Mouse (Mus musculus) CH12.LX (cell line): ENCODE results near the gene Sult6b2.

Experiments used
- CTCF ChIP-seq, 2 experiments: IDR thresholded peaks in 1 of 2; conservative IDR thresholded peaks in 1 of 2; 2 replicates each; pipeline ENCODE4 v1.5.1; 2011 to 2012; ENCODE audit warnings: low read depth in 2 of 2, low read length in 2 of 2, improper control_type of control experiment in 1 of 2, inconsistent platforms in 1 of 2, mild to moderate bottlenecking in 1 of 2, moderate library complexity in 1 of 2
- MAFK ChIP-seq: IDR thresholded peaks from 2 replicates; pipeline ENCODE4 v1.6.1; 2011; ENCODE audit warnings: low read length, improper control_type of control experiment; ENCODE audit not compliant: insufficient replicate concordance

GRCm38 (mm10) chr6:142757976-142758375 is 46.3 kb downstream of the Sult6b2 start:
- TF ChIP-seq MAFK, result no peak
- no peak for TF ChIP-seq CTCF (conservative IDR thresholded peaks at IDR 0.05 in 1 of 2, IDR thresholded peaks at IDR 0.05 in 1 of 2; ENCODE audit: low read depth in 2 of 2, low read length in 2 of 2)
